Mouse (Mus musculus) lung, adult 18-20 months (tissue): ENCODE measurements around the gene Cntfr.

Experiments used
- DNase-seq, 2 experiments: peaks; one replicate each; pipeline ENCODE4 v3.0.0; 2022; ENCODE audit warnings: mixed read lengths in 2 of 2

Gene Cntfr

DNA sequence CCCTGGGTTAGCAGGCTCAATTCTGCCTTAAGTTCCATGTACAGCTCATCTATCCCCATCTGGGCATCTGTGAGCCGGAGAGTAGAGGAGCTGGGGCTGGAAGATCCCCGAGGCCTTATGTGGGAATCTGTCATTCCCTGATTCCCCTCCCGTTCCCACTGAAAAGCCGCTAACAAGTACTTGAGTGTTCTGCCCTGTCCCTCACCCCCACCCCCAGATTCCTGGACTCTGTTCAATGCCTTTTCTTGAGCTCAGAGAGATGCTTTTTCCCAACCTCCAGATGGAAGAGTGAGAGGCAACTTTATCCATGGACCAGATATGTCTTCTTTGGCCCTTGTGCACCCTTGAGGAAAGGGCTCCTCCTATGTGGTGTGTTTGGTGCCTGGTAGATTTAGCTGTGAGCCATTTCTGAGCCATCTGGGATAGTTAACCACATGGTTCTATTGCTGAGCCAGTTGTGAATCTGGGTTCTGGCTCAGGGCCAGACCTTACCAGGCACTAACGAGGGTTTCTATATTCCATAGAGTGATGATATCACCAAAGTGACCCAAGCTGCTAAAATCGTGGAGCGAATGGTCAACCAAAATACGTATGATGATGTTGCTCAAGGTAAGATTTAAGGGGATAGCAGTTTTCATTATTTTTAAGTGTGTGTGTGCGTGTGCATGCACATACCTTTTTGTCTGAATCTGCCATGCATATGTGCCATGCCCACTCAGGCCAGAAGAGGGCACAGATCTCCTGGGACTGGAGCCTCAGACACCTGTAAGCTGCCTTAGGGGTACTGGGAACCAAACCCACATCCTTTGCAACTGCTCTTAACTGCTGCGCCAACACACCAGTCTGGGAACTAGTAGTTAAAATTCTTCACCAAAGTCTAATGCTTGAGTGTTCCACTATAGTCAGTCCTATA is 87.0 kb downstream of the Cntfr start:
- DNase-seq: no peak
